Mouse (Mus musculus): ENCODE measurements around the gene Retreg2. TPM values are rescaled to one million over a fixed set of nuclear protein-coding genes. Genes with fewer than 3 reads are reported as not detected.
A peak's percentile ranks its signal among the peaks of the same experiment; 100 is the strongest.

Retreg2 gene
- total and polyA plus RNA-seq, 2 experiments from 2014 or later: 137 to 240 TPM

- H3K4me3 ChIP-seq (ENCODE audit: low read length): no peak overlapping the region
- DNase-seq (ENCODE audit: low spot score) (no peak), ATAC-seq (no peak)
- H3K9ac ChIP-seq (replicated peaks; ENCODE audit: low read length): no peak overlapping the region
- no peak overlapping the region for H3K27ac ChIP-seq
- 0 out of 2 replicates have a peak, but pooled peaks have one; percentile 37 for TF ChIP-seq CTCF (IDR thresholded peaks at IDR 0.05; ENCODE audit: low read depth)
- peaks cover 46% of the 10 kb centered on the region; the same call in 1 of the 2 replicates for H3K36me3 ChIP-seq (ENCODE audit: insufficient read depth, low read length)
- no peaks in the 10 kb centered on the region for H3K9me3 ChIP-seq (ENCODE audit: low read length)
- peaks cover 10% of the 10 kb centered on the region for H3K4me1 ChIP-seq (ENCODE audit: insufficient read depth, low read length)
- 73% methylated on average over 4 of the region's 4 CpGs for WGBS
- H3K4me2 ChIP-seq (ENCODE audit: low read depth, low read length): no peak overlapping the region
- H3K27me3 ChIP-seq (ENCODE audit: insufficient read depth, low read length): no peaks in the 10 kb centered on the region
Observed at GRCm38 (mm10) chr1:75182160-75182559, 39.6 kb downstream of the Retreg2 start.

GRCm38 (mm10) chr1:75185495-75185894 is 42.9 kb downstream of the Retreg2 start:
- WGBS: 92% methylated on average over 11 of the region's 11 CpGs
- Histone ChIP-seq H3K4me3 (ENCODE audit: low read length) (no peak overlapping the region), H3K27me3 (ENCODE audit: insufficient read depth, low read length) (no peaks in the 10 kb centered on the region), H3K4me1 (ENCODE audit: insufficient read depth, low read length) (peaks cover 4% of the 10 kb centered on the region; the same call in 1 of the 2 replicates), H3K27ac (no peak overlapping the region), H3K9me3 (ENCODE audit: low read length) (no peaks in the 10 kb centered on the region), H3K9ac (replicated peaks; ENCODE audit: low read length) (no peak overlapping the region), H3K36me3 (ENCODE audit: insufficient read depth, low read length) (peaks cover 58% of the 10 kb centered on the region; the same call in 1 of the 2 replicates), H3K4me2 (ENCODE audit: low read depth, low read length) (no peak overlapping the region)
- no peak for DNase-seq (ENCODE audit: low spot score)
- ATAC-seq: no peak
- TF ChIP-seq CTCF (IDR thresholded peaks at IDR 0.05; ENCODE audit: low read depth): no peak

DNA sequence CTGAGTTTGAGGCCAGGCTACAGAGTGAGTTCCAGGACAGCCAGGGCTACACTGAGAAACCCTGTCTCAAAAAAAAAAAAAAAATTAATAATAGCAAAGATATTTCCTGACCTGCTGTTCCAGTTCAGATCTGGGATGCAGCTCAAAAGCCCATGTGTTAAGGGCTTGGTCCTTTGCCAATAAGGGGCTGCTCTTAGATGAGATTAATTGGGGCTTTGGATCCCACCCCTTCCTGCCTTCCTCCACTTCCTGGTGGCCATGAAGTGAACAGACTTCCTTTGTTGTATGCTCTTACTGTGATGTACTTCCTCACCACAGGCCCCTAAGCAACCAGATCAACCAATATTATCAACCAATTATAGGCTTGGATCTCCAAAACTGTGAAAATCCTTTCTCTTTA is 44.5 kb downstream of the Retreg2 start:
- peaks cover 12% of the 10 kb centered on the region for H3K4me1 ChIP-seq (ENCODE audit: insufficient read depth, low read length)
- ATAC-seq: no peak
- DNase-seq (ENCODE audit: low spot score): no peak
- no peak for TF ChIP-seq CTCF (IDR thresholded peaks at IDR 0.05; ENCODE audit: low read depth)
- H3K36me3 ChIP-seq (ENCODE audit: insufficient read depth, low read length): peaks cover 55% of the 10 kb centered on the region; the same call in 1 of the 2 replicates
- no peaks in the 10 kb centered on the region for H3K9me3 ChIP-seq (ENCODE audit: low read length)
- H3K27me3 ChIP-seq (ENCODE audit: insufficient read depth, low read length): no peaks in the 10 kb centered on the region
- H3K9ac ChIP-seq (replicated peaks; ENCODE audit: low read length): no peak overlapping the region
- no peak overlapping the region for H3K4me2 ChIP-seq (ENCODE audit: low read depth, low read length)
- H3K4me3 ChIP-seq (ENCODE audit: low read length): no peak overlapping the region
- no peak overlapping the region for H3K27ac ChIP-seq

- WGBS: 93% methylated on average over 2 of the region's 2 CpGs
- Histone ChIP-seq H3K4me2 (ENCODE audit: low read depth, low read length) (no peak overlapping the region), H3K9me3 (ENCODE audit: low read length) (no peaks in the 10 kb centered on the region), H3K27ac (no peak overlapping the region), H3K27me3 (ENCODE audit: insufficient read depth, low read length) (no peaks in the 10 kb centered on the region), H3K36me3 (ENCODE audit: insufficient read depth, low read length) (peaks cover 47% of the 10 kb centered on the region; the same call in 1 of the 2 replicates), H3K9ac (replicated peaks; ENCODE audit: low read length) (no peak overlapping the region), H3K4me3 (ENCODE audit: low read length) (no peak overlapping the region), H3K4me1 (ENCODE audit: insufficient read depth, low read length) (peaks cover 12% of the 10 kb centered on the region)
- ATAC-seq: no peak
- TF ChIP-seq CTCF (IDR thresholded peaks at IDR 0.05; ENCODE audit: low read depth): no peak
- DNase-seq (ENCODE audit: low spot score): no peak
Observed at GRCm38 (mm10) chr1:75187914-75188483, 45.4 kb downstream of the Retreg2 start.

DNA sequence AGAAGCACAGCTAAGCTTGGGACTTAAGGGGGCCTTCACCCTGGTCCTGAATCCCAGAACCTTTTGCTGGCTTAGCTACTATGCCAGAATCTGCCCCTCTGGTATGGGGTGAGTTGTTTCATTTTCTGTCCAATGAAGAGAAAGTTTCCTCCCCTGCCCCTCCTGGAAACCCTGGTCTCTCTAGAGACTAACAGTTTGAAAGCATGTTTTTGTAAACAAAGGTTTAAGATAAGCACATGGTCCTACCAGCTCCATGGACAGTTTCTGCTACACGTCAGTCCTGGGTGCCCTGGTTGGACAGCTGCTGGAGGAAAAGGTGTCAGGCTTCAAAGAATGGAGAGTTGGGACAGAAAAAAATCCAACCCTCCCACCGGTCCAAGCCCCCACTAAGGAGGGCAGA is 48.0 kb downstream of the Retreg2 start:
- Histone ChIP-seq H3K36me3 (ENCODE audit: insufficient read depth, low read length) (peaks cover 29% of the 10 kb centered on the region; the same call in 1 of the 2 replicates), H3K4me1 (ENCODE audit: insufficient read depth, low read length) (peaks cover 12% of the 10 kb centered on the region), H3K9me3 (ENCODE audit: low read length) (no peaks in the 10 kb centered on the region), H3K4me2 (ENCODE audit: low read depth, low read length) (peak overlapping the region; percentile 99), H3K9ac (replicated peaks; ENCODE audit: low read length) (peak overlapping the region; percentile 95; the same call in 1 of the 2 replicates), H3K27me3 (ENCODE audit: insufficient read depth, low read length) (no peaks in the 10 kb centered on the region), H3K27ac (no peak overlapping the region), H3K4me3 (ENCODE audit: low read length) (no peak overlapping the region)
- DNase-seq (ENCODE audit: low spot score) (no peak), ATAC-seq (no peak)
- TF ChIP-seq CTCF (IDR thresholded peaks at IDR 0.05; ENCODE audit: low read depth): no peak
- WGBS: 79% methylated on average over 2 of the region's 2 CpGs

DNA sequence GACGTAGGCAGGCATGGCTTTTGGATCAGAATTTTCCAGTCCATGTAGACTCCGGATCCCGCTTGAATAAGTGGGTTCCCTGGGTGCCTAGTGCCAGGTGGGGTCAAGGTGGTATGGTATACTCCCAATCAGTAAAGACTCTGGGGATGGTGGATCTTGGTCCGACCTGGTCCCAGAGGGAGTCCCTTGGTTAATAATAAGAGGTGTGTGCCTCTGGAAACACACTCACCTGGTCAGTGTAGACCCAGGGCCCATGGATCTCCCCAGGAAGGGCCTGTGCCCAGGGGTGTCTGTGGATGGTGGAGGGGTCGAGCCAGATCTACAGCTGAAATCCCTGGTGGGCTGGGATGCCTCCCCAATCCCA is 48.7 kb downstream of the Retreg2 start:
- TF ChIP-seq CTCF (IDR thresholded peaks at IDR 0.05; ENCODE audit: low read depth): no peak
- ATAC-seq (no peak), DNase-seq (ENCODE audit: low spot score) (no peak)
- Histone ChIP-seq H3K36me3 (ENCODE audit: insufficient read depth, low read length) (peaks cover 27% of the 10 kb centered on the region; the same call in 1 of the 2 replicates), H3K27me3 (ENCODE audit: insufficient read depth, low read length) (no peaks in the 10 kb centered on the region), H3K9me3 (ENCODE audit: low read length) (no peaks in the 10 kb centered on the region), H3K4me2 (ENCODE audit: low read depth, low read length) (peak overlapping the region; percentile 99), H3K4me1 (ENCODE audit: insufficient read depth, low read length) (peaks cover 12% of the 10 kb centered on the region), H3K27ac (peak overlapping the region; percentile 96), H3K4me3 (ENCODE audit: low read length) (peak overlapping the region; percentile 84), H3K9ac (replicated peaks; ENCODE audit: low read length) (peak overlapping the region; percentile 95)
- WGBS: 44% methylated on average over 5 of the region's 5 CpGs

Measured in hindbrain, postnatal 0 days (tissue).